Mouse (Mus musculus): ENCODE data around the gene Capn15. TPM values are rescaled to one million over a fixed set of nuclear protein-coding genes. Genes with fewer than 3 reads are reported as not detected.

Gene Capn15
- polyA plus RNA-seq (2014; fragmentation: Nextera tagmentation; extraction: Ambion mirVana): 19.0 and 21.5 TPM in 2 replicates

DNA sequence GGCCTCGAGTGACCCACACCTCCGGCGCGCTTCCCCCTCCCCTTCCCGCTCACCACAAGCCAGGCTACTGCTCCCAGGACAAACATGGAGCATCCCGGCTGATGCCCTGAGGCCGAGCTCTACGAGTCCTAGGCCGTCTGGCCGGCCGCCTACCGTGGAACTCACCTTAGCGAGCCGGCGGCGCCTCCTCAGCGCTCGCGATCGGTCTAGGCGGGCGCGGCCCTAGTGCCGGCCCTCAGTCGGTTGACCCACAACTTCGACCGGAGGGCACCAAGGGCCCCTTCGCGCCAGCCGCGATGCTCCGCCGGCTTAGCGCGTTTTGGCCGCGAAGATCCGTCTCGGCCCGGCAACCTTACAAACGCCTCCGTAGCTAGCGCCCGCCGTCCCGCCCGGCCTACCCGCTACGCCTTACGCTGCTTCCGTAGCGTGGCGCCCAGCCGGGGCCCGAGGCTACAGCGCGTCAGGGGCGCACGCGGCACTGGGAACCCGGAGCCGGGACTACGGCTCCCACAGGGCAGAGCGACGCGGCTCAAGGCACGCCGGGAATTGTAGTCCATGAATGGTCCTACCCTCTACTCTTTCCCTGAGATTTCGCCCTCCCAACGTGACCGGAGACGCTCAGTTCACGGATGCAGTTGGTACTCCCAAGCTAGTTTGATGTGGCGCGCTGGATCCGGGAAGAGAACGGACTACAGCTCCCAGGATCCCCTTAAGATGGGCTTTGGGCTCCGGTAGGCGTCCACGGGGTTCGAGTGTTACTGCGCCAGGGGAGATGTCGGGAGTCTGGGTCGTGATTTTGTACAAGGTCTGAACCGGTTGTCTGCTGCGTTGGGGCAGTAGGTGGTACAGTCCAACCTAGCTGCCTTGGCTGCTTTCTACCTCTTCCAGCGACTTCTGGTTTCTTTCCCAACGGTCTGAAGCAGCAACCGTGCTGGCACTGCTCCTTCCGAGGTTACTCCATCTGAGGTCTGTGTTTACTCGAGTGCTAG lies at the start of gene Capn15:
Capn15 (minus strand) TSS at position 491 of the 989 bp plus-strand sequence.
- Histone ChIP-seq H3K4me3 (ENCODE audit: low read depth, low read length) (peak within 1 kb of the TSS; percentile 81), H3K27me3 (ENCODE audit: control insufficient read depth, insufficient read depth, low read length) (no peaks in the 10 kb centered on the region), H3K9me3 (ENCODE audit: control insufficient read depth, low read length) (no peaks in the 10 kb centered on the region), H3K36me3 (ENCODE audit: control insufficient read depth, insufficient read depth, low read length) (peaks cover 6% of the 10 kb centered on the region), H3K4me2 (peak within 1 kb of the TSS; percentile 93), H3K27ac (ENCODE audit: low read depth, low read length) (peak within 1 kb of the TSS; percentile 83), H3K4me1 (ENCODE audit: control insufficient read depth, insufficient read depth, low read length) (peaks cover 10% of the 10 kb centered on the region), H3K9ac (ENCODE audit: low read length) (peak within 1 kb of the TSS; percentile 93)
- under 1% methylated on average over 91 of the region's 91 CpGs for WGBS
- ATAC-seq (ENCODE audit: low FRiP score) (peak; percentile 99), DNase-seq (ENCODE audit: low spot score, missing footprints) (peak; percentile 99)

DNA sequence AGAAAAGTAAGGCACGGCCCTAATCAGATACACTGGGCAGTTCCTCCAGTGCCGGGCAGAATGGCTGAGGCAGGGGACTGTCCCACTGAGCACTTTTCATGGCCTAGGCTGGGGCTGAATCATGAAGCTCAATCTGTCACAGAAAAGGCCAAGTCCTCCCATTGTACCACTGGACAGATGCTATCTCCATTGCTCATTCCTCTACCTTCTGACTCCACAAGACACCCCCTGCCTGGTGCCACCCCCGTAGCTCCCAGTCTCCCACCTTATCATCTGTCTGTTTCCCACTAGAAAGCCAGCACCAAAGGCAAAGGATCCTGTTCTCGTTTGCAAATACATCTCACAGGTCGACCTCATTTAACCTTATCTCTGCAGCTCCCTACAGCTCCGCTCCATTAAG lies 46.4 kb upstream of the Capn15 start:
- 92% methylated on average over 6 of the region's 6 CpGs for WGBS
- Histone ChIP-seq H3K36me3 (ENCODE audit: control insufficient read depth, insufficient read depth, low read length) (peaks cover 3% of the 10 kb centered on the region; the same call in 1 of the 2 replicates), H3K27me3 (ENCODE audit: control insufficient read depth, insufficient read depth, low read length) (no peaks in the 10 kb centered on the region)

DNA sequence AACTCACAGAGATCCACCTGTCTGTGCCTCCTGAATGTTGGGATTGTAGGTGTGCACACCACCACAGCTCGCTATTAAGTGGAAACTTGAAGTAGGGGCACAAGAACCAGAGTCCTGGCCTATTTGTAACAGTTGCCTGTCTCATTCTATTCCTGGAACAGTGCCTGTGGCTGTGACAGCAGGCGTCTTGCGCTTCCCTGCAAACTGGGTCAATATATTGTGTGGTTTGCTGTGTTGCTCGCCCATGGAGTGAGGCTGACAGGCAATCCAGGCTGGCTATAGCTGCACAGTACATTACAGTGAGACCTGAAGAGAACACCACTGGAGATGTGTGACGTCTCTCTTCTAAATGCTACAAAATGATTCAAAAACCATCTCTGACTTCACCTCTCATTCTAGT lies 46.0 kb upstream of the Capn15 start:
- no peak overlapping the region for H3K4me3 ChIP-seq (ENCODE audit: low read depth, low read length)
- no peak overlapping the region for H3K9ac ChIP-seq (ENCODE audit: low read length)
- H3K4me1 ChIP-seq (ENCODE audit: control insufficient read depth, insufficient read depth, low read length): no peaks in the 10 kb centered on the region
- ATAC-seq (ENCODE audit: low FRiP score) (no peak), DNase-seq (ENCODE audit: low spot score, missing footprints) (no peak)
- 93% methylated on average over 5 of the region's 5 CpGs for WGBS
- no peak overlapping the region for H3K4me2 ChIP-seq
- no peaks in the 10 kb centered on the region for H3K27me3 ChIP-seq (ENCODE audit: control insufficient read depth, insufficient read depth, low read length)
- peaks cover 3% of the 10 kb centered on the region; the same call in 1 of the 2 replicates for H3K36me3 ChIP-seq (ENCODE audit: control insufficient read depth, insufficient read depth, low read length)
- H3K9me3 ChIP-seq (ENCODE audit: control insufficient read depth, low read length): no peaks in the 10 kb centered on the region
- H3K27ac ChIP-seq (ENCODE audit: low read depth, low read length): no peak overlapping the region

More for the DNA sequence above, 46.4 kb upstream of the Capn15 start:
- no peak overlapping the region for H3K4me2 ChIP-seq
- no peaks in the 10 kb centered on the region for H3K9me3 ChIP-seq (ENCODE audit: control insufficient read depth, low read length)
- no peak for DNase-seq (ENCODE audit: low spot score, missing footprints)
- no peaks in the 10 kb centered on the region for H3K4me1 ChIP-seq (ENCODE audit: control insufficient read depth, insufficient read depth, low read length)
- H3K4me3 ChIP-seq (ENCODE audit: low read depth, low read length): no peak overlapping the region
- no peak for ATAC-seq (ENCODE audit: low FRiP score)
- H3K9ac ChIP-seq (ENCODE audit: low read length): no peak overlapping the region
- H3K27ac ChIP-seq (ENCODE audit: low read depth, low read length): no peak overlapping the region

DNA sequence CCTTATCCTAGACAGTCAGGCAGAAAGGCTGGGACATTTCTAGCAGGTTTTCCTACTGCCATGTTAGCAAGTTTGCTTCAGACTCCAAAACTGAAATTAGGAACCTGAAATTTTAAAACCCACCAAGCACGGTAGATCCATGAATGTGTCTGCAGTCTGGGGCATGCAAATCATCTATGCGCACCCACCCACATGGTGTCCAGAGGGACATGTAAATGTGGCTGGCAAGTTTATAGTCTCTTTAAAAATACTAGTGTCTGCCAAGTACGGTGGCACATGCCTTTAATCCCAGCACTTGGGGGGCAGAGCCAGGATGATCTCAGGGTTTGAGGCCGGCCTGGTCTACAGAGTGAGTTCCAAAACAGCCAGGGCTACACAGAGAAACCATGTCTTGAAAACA lies 42.7 kb upstream of the Capn15 start:
- Histone ChIP-seq H3K4me1 (ENCODE audit: control insufficient read depth, insufficient read depth, low read length) (no peaks in the 10 kb centered on the region), H3K4me2 (no peak overlapping the region), H3K27me3 (ENCODE audit: control insufficient read depth, insufficient read depth, low read length) (no peaks in the 10 kb centered on the region), H3K9me3 (ENCODE audit: control insufficient read depth, low read length) (no peaks in the 10 kb centered on the region), H3K9ac (ENCODE audit: low read length) (no peak overlapping the region), H3K36me3 (ENCODE audit: control insufficient read depth, insufficient read depth, low read length) (no peaks in the 10 kb centered on the region), H3K4me3 (ENCODE audit: low read depth, low read length) (no peak overlapping the region), H3K27ac (ENCODE audit: low read depth, low read length) (no peak overlapping the region)
- ATAC-seq (ENCODE audit: low FRiP score) (no peak), DNase-seq (ENCODE audit: low spot score, missing footprints) (no peak)
- 96% methylated on average over 4 of the region's 4 CpGs for WGBS

DNA sequence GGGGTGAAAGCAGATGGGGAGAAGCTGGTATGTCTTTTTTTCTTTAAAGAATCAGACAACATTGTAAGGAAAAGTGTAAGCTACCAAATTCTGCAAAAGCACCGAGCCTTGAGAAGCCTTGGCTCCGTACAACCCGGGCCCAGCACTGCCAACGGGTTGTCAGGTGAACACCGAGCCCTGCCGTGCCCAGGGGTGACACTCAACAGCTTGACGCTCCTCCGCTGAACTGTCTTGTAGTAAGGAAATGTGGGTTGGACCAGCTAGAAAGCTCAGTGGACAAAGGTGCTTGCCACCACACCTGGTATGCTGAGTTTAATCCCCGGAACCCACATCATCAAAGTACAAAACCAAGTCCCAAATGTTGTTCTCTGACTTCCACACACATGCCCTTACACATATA lies 39.1 kb upstream of the Capn15 start:
- Histone ChIP-seq H3K36me3 (ENCODE audit: control insufficient read depth, insufficient read depth, low read length) (no peaks in the 10 kb centered on the region), H3K9ac (ENCODE audit: low read length) (no peak overlapping the region), H3K27me3 (ENCODE audit: control insufficient read depth, insufficient read depth, low read length) (no peaks in the 10 kb centered on the region), H3K4me3 (ENCODE audit: low read depth, low read length) (no peak overlapping the region), H3K4me2 (no peak overlapping the region), H3K4me1 (ENCODE audit: control insufficient read depth, insufficient read depth, low read length) (no peaks in the 10 kb centered on the region), H3K27ac (ENCODE audit: low read depth, low read length) (no peak overlapping the region), H3K9me3 (ENCODE audit: control insufficient read depth, low read length) (no peaks in the 10 kb centered on the region)
- ATAC-seq (ENCODE audit: low FRiP score) (no peak), DNase-seq (ENCODE audit: low spot score, missing footprints) (no peak)
- WGBS: 94% methylated on average over 9 of the region's 9 CpGs

GRCm38 (mm10) chr17:26023966-26024365 lies 38.4 kb upstream of the Capn15 start:
- 93% methylated on average over 8 of the region's 8 CpGs for WGBS
- Histone ChIP-seq H3K9me3 (ENCODE audit: control insufficient read depth, low read length) (no peaks in the 10 kb centered on the region), H3K4me1 (ENCODE audit: control insufficient read depth, insufficient read depth, low read length) (no peaks in the 10 kb centered on the region), H3K27me3 (ENCODE audit: control insufficient read depth, insufficient read depth, low read length) (no peaks in the 10 kb centered on the region), H3K4me2 (no peak overlapping the region), H3K27ac (ENCODE audit: low read depth, low read length) (no peak overlapping the region), H3K36me3 (ENCODE audit: control insufficient read depth, insufficient read depth, low read length) (no peaks in the 10 kb centered on the region), H3K9ac (ENCODE audit: low read length) (no peak overlapping the region), H3K4me3 (ENCODE audit: low read depth, low read length) (no peak overlapping the region)
- ATAC-seq (ENCODE audit: low FRiP score) (no peak), DNase-seq (ENCODE audit: low spot score, missing footprints) (no peak)

DNA sequence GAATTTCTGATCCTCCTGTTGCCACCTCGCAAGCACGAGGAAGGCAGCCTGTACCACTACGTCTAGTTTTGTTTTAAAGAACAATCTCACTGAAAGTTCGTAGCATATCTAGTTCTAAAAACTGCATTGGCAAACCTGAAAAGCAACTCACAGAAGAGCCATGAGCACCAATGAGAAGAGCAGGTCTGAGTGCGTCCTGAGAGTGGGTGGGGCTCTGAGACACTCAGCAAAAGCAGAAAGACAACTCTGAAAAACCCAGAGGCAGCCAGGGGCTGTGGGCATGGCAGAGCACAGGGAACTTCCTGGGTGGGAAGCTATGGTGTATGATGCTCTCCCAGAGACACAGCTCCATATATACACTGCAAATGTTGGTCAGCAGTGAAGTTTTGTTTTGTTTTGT lies 37.6 kb upstream of the Capn15 start:
- WGBS: 97% methylated on average over 5 of the region's 5 CpGs
- no peak overlapping the region for H3K27ac ChIP-seq (ENCODE audit: low read depth, low read length)
- 0 out of 2 replicates have a peak, but pooled peaks cover 4% of the 10 kb centered on the region for H3K36me3 ChIP-seq (ENCODE audit: control insufficient read depth, insufficient read depth, low read length)
- H3K9ac ChIP-seq (ENCODE audit: low read length): no peak overlapping the region
- ATAC-seq (ENCODE audit: low FRiP score) (no peak), DNase-seq (ENCODE audit: low spot score, missing footprints) (no peak)
- no peaks in the 10 kb centered on the region for H3K9me3 ChIP-seq (ENCODE audit: control insufficient read depth, low read length)
- H3K4me1 ChIP-seq (ENCODE audit: control insufficient read depth, insufficient read depth, low read length): no peaks in the 10 kb centered on the region
- H3K4me3 ChIP-seq (ENCODE audit: low read depth, low read length): no peak overlapping the region
- H3K27me3 ChIP-seq (ENCODE audit: control insufficient read depth, insufficient read depth, low read length): no peaks in the 10 kb centered on the region
- H3K4me2 ChIP-seq: no peak overlapping the region

- no peak overlapping the region for H3K4me2 ChIP-seq
- 0 out of 2 replicates have a peak, but pooled peaks cover 4% of the 10 kb centered on the region for H3K36me3 ChIP-seq (ENCODE audit: control insufficient read depth, insufficient read depth, low read length)
- no peaks in the 10 kb centered on the region for H3K27me3 ChIP-seq (ENCODE audit: control insufficient read depth, insufficient read depth, low read length)
- 82% methylated on average over 9 of the region's 9 CpGs for WGBS
- H3K27ac ChIP-seq (ENCODE audit: low read depth, low read length): no peak overlapping the region
- DNase-seq (ENCODE audit: low spot score, missing footprints) (no peak), ATAC-seq (ENCODE audit: low FRiP score) (no peak)
- H3K9ac ChIP-seq (ENCODE audit: low read length): no peak overlapping the region
- H3K4me3 ChIP-seq (ENCODE audit: low read depth, low read length): no peak overlapping the region
- H3K4me1 ChIP-seq (ENCODE audit: control insufficient read depth, insufficient read depth, low read length): no peaks in the 10 kb centered on the region
- H3K9me3 ChIP-seq (ENCODE audit: control insufficient read depth, low read length): no peaks in the 10 kb centered on the region
These were observed 36.2 kb upstream of the Capn15 start for GRCm38 (mm10) chr17:26021728-26022341.

- ATAC-seq (ENCODE audit: low FRiP score): no peak
- Histone ChIP-seq H3K4me2 (no peak overlapping the region), H3K9me3 (ENCODE audit: control insufficient read depth, low read length) (no peaks in the 10 kb centered on the region), H3K4me1 (ENCODE audit: control insufficient read depth, insufficient read depth, low read length) (no peaks in the 10 kb centered on the region), H3K27me3 (ENCODE audit: control insufficient read depth, insufficient read depth, low read length) (no peaks in the 10 kb centered on the region), H3K27ac (ENCODE audit: low read depth, low read length) (no peak overlapping the region), H3K36me3 (ENCODE audit: control insufficient read depth, insufficient read depth, low read length) (0 out of 2 replicates have a peak, but pooled peaks cover 4% of the 10 kb centered on the region), H3K4me3 (ENCODE audit: low read depth, low read length) (no peak overlapping the region), H3K9ac (ENCODE audit: low read length) (no peak overlapping the region)
- WGBS: 90% methylated on average over 7 of the region's 7 CpGs
- no peak for DNase-seq (ENCODE audit: low spot score, missing footprints)
These were observed 35.3 kb upstream of the Capn15 start for GRCm38 (mm10) chr17:26020848-26021347.
